Mouse (Mus musculus) heart, adult 2 months (tissue): ENCODE measurements around the gene Cops4.

Source experiments
- CTCF ChIP-seq: fragments of 200-600 bp; IDR thresholded peaks from 2 replicates; pipeline ENCODE4 v1.8.1; 2022; ENCODE audit warnings: antibody characterized with exemption, mild to moderate bottlenecking, moderate library complexity
- EP300 ChIP-seq: fragments of 200-500 bp; IDR thresholded peaks from 2 replicates; pipeline ENCODE4 v1.6.1; 2011; ENCODE audit warnings: low read depth, low read length, control low read depth; ENCODE audit not compliant: insufficient read depth

DNA sequence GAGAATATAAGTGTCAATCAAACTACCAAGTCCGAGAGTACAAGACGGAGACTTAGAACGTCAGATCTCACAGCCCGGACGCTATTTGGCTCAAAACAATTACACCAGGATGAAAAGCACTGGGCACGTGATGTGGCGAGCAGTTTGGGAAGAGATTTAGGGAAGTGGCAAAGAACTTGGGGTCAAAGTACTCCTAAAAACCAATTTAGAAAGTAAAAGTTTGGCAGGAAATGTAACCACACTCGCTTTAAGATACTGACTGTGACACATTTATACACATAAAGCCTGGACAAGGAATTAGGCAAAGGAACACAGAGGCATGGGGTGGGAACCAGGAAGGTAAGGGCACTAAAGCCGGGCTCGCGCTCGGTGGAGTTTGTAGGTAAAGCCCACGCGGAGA lies 38.9 kb downstream of the Cops4 start:
- TF ChIP-seq EP300: no peak
- no peak for TF ChIP-seq CTCF
